Mouse (Mus musculus) thymus, adult 2 months (tissue): Measurements from ENCODE around the gene Adsl.

ENCODE experiments used
- CTCF ChIP-seq: fragments of 200-500 bp; IDR thresholded peaks from 2 replicates; pipeline ENCODE4 v1.5.1; 2012; ENCODE audit warnings: mild to moderate bottlenecking, control low read depth, low read length, moderate library complexity, borderline replicate concordance; ENCODE audit not compliant: control insufficient read depth, poor library complexity, insufficient read depth; ENCODE audit errors: extremely low read depth
- POLR2A ChIP-seq: fragments of 200-500 bp; IDR thresholded peaks from 2 replicates; pipeline ENCODE4 v1.6.1; 2012; ENCODE audit warnings: mild to moderate bottlenecking, low read length, control low read depth, moderate library complexity; ENCODE audit not compliant: control insufficient read depth, poor library complexity, insufficient read depth; ENCODE audit errors: extremely low read depth

- no peak for TF ChIP-seq CTCF
- TF ChIP-seq POLR2A, result no peak
Measured at GRCm38 (mm10) chr15:80920346-80920745, 27.9 kb upstream of the Adsl start.
